Mouse (Mus musculus): ENCODE results near the gene Tcf19. TPM values are rescaled to one million over a fixed set of nuclear protein-coding genes. Genes with fewer than 3 reads are reported as not detected.
"Not testable (repeated sequence)": the region's sequence is repeated elsewhere in the genome, so short reads cannot be mapped to it uniquely, and the experiment has no call there.

The Tcf19 gene
- total RNA-seq, 2 experiments from 2014 or later, result 4.5 to 5.7 TPM

- DNase-seq (ENCODE audit: low spot score in 2 of 2), result no peak
Observed at GRCm38 (mm10) chr17:35486726-35487125, 29.9 kb downstream of the Tcf19 start.

DNA sequence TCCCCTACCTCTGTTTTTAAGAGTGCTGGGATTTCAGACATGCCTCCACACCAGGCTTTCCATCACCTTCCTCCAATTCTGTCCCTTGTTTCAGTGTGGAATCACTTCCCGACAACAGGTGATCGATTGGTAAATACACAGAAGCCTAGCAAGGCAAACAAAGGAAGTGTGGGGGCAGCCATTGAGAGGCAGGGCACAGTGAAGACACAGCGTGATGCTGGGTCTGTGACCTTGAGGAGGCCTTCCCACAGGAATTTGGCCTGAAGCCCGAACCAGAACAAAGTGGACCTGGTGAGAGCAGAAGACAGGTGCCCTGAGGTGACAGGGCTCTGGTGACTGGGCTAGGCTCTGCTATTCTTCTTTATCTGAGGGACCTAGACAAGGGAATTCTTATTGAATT, 30.9 kb downstream of the Tcf19 start:
- DNase-seq (ENCODE audit: low spot score in 2 of 2), result no peak

GRCm38 (mm10) chr17:35484066-35484465, 32.6 kb downstream of the Tcf19 start:
- DNase-seq (ENCODE audit: low spot score in 2 of 2), result peak; percentile 9 to 65

GRCm38 (mm10) chr17:35469842-35470751, 46.5 kb downstream of the Tcf19 start, which contains the start of gene H2-Q10:
Gene H2-Q10 (plus strand): TSS chr17:35470089.
- no peak for DNase-seq (ENCODE audit: low spot score in 2 of 2)

DNA sequence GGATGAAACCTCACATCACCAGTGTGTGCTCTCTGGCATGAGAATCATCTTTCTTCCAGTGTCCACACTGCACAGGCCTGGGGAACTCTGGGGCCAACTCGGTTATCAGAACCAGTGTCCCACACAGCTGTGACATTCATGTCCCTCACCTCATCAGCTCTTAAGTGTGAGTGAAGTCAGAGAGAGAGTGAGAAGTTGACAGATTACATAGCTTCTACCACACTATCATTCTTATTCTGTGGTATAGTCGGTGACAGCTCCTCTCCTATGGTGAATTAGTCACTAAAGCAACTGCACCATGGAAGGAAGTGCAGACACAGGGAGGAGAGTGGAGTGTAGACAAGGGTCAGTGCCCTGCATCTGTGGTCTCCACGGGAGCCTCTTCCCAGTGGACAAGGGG, 47.7 kb downstream of the Tcf19 start:
- DNase-seq (ENCODE audit: low spot score in 2 of 2), result not testable (repeated sequence)

DNA sequence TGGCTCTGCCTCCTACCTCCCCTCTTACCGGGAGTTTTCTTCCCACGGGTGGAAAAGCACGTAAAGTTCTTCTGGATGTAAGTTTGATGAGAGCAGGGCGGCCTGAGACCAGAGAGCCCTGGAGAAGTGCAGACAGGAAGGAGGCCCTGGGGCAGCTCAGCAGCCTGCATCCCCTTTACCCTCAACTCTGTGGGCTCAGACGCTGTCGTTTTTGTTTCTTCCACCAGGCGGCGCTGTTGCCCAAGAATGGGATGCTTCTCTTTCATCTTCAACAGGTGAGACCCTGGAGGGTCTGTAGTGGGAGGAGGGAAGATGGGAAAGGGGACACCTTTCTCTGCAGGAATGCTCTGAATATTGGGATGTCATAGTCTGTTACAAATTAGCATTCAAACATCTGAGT, 51.0 kb downstream of the Tcf19 start:
- not testable (repeated sequence) for DNase-seq (ENCODE audit: low spot score in 2 of 2)

Other genes starting within 250 kb of the Tcf19 start
- gene H2-Q1, start 196.4 kb downstream of the Tcf19 start, total RNA-seq (2021), result under 1 TPM; 0.15 to 0.25 TPM
- under 1 TPM; 0.46 to 0.50 TPM for gene H2-Q2, start 174.6 kb downstream of the Tcf19 start, total RNA-seq (2021)
- 1 to 10 TPM; 1.5 to 2.4 TPM for gene H2-Q4, start 137.2 kb downstream of the Tcf19 start, total RNA-seq (2021)
- under 1 TPM; 0.20 to 0.52 TPM for gene H2-Q6, start 92.0 kb downstream of the Tcf19 start, total RNA-seq (2021)
- gene H2-Q7, start 77.7 kb downstream of the Tcf19 start, total RNA-seq (2021), result under 1 TPM; 0.54 to 0.63 TPM
- gene H2-Q10, start 46.7 kb downstream of the Tcf19 start, total RNA-seq (2021), result under 1 TPM; 0.10 to 0.15 TPM
- gene Pou5f1, start 10.8 kb downstream of the Tcf19 start, total RNA-seq (2021), result under 1 TPM; 0.22 to 0.23 TPM
- gene Cchcr1, start 276 bp upstream of the Tcf19 start, total RNA-seq (2021), result 10 to 100 TPM in 1 of 2 experiments, 1 to 10 TPM in 1; 9.5 to 12.0 TPM
- gene Psors1c2, start 16.4 kb upstream of the Tcf19 start, total RNA-seq (2021), result under 1 TPM; 0.41 to 0.79 TPM
- gene Cdsn, start 35.3 kb upstream of the Tcf19 start, total RNA-seq (2021), result under 1 TPM; 0.20 to 0.22 TPM
- gene 2300002M23Rik, start 50.6 kb upstream of the Tcf19 start, total RNA-seq (2021), result not detected
- not detected for gene Sfta2, start 84.7 kb upstream of the Tcf19 start, total RNA-seq (2021)
- not detected for gene Gm9573, start 109.8 kb upstream of the Tcf19 start, total RNA-seq (2021)
- not detected for gene Mucl3, start 126.9 kb upstream of the Tcf19 start, total RNA-seq (2021)
- gene Vars2, start 150.8 kb upstream of the Tcf19 start, total RNA-seq (2021), result 10 to 100 TPM; 35.9 to 37.4 TPM
- gene Gtf2h4, start 156.9 kb upstream of the Tcf19 start, total RNA-seq (2021), result 10 to 100 TPM; 33.3 to 34.5 TPM
- 10 to 100 TPM; 59.0 to 59.7 TPM for gene Ddr1, start 187.8 kb upstream of the Tcf19 start, total RNA-seq (2021)